In genomic region chr19:57546039-57546438, GRCm38 (mm10) we compare ENCODE assay signal across 17 mouse cellular contexts.
A peak's percentile ranks its signal among the peaks of the same experiment; 100 is the strongest.
DNase-seq lines count a peak whose midpoint lies in the region; ATAC-seq and TF ChIP-seq lines count a peak whose summit lies in the region.
"Had no signal": no experiment of that assay in that cellular context is flagged by ENCODE, and none has a peak within 500 bp of the region (broad histone marks: within the 10 kb centered on the region; RNA-seq: fewer than 3 reads in every experiment).

No protein-coding gene starts in this region.

- WGBS in midbrain, postnatal 0 days = 72% methylated on average over 2 of the region's 2 CpGs

- no peak overlapping the region for H3K4me3 ChIP-seq in left cerebral cortex, adult 2 months
- H3K4me3 ChIP-seq in midbrain, postnatal 0 days (ENCODE audit: low read depth, low read length) = no peak overlapping the region
- H3K4me3 ChIP-seq: embryonic facial prominence, embryonic 13.5 days; forebrain, embryonic 10.5 days; megakaryocyte, embryonic 14.5 days; neural tube, embryonic 15.5 days had no signal

- no peaks in the 10 kb centered on the region for H3K9me3 ChIP-seq in midbrain, postnatal 0 days (ENCODE audit: low read length)
- H3K9me3 ChIP-seq: embryonic facial prominence, embryonic 13.5 days; forebrain, embryonic 10.5 days; megakaryocyte, embryonic 14.5 days; neural tube, embryonic 15.5 days had no signal

- H3K4me2 ChIP-seq in midbrain, postnatal 0 days (ENCODE audit: low read depth, low read length, poor library complexity, severe bottlenecking) = no peak overlapping the region
- H3K4me2 ChIP-seq: embryonic facial prominence, embryonic 13.5 days; hindbrain, embryonic 14.5 days had no signal

- intact Hi-C loops in left cerebral cortex, adult 2 months (cut with DNase I) = no loop called here
- intact Hi-C loops in left cerebral cortex, postnatal 4 days (cut with DNase I) = no loop called here

- no peak overlapping the region for H3K9ac ChIP-seq in midbrain, postnatal 0 days (replicated peaks; ENCODE audit: low read length, poor library complexity, severe bottlenecking)
- H3K9ac ChIP-seq: embryonic facial prominence, embryonic 13.5 days; hindbrain, embryonic 14.5 days; liver, embryonic 14.5 days; neural tube, embryonic 15.5 days had no signal

- peak overlapping the region; percentile 57; the same call in 1 of the 2 replicates for H3K27ac ChIP-seq in left cerebral cortex, adult 2 months
- no peak overlapping the region for H3K27ac ChIP-seq in midbrain, postnatal 0 days (ENCODE audit: low read depth, low read length)
- H3K27ac ChIP-seq: embryonic facial prominence, embryonic 13.5 days; forebrain, embryonic 10.5 days; hindbrain, embryonic 14.5 days; liver, embryonic 14.5 days; neural tube, embryonic 15.5 days had no signal

- H3K36me3 ChIP-seq in midbrain, postnatal 0 days (ENCODE audit: insufficient read depth, low read length) = no peaks in the 10 kb centered on the region
- H3K36me3 ChIP-seq: embryonic facial prominence, embryonic 13.5 days; forebrain, embryonic 10.5 days; neural tube, embryonic 15.5 days had no signal

- no peak for TF ChIP-seq CTCF in left cerebral cortex, adult 2 months (IDR thresholded peaks at IDR 0.05)
- TF ChIP-seq CTCF in midbrain, postnatal 0 days (IDR thresholded peaks at IDR 0.05) = no peak

- H3K4me1 ChIP-seq in midbrain, postnatal 0 days (ENCODE audit: insufficient read depth, low read length) = peaks cover 7% of the 10 kb centered on the region; the same call in 1 of the 2 replicates

- no peak for DNase-seq in left cerebral cortex, adult 2 months (ENCODE audit: extremely low spot score in 1 of 2, low spot score in 2 of 2)
- DNase-seq in left cerebral cortex, postnatal 4 days = no peak
- peak; percentile 53 for DNase-seq in urinary bladder, postnatal 14 days (ENCODE audit: low spot score)
- DNase-seq in urinary bladder, postnatal 4 days (ENCODE audit: low spot score in 2 of 2) = no peak
- peak; percentile 8 for DNase-seq in lung, postnatal 14 days
- peak; percentile 43 for DNase-seq in yolk sac, embryonic 10.5 days (ENCODE audit: low spot score)
- no peak for DNase-seq in layer of hippocampus, adult 8-10 months (ENCODE audit: low spot score in 2 of 2)
- DNase-seq in midbrain, postnatal 0 days (ENCODE audit: low spot score) = no peak
- DNase-seq: cerebellum, adult 18-20 months; heart, adult 11 months; right cerebral cortex, adult 18-20 months had no signal

- no peaks in the 10 kb centered on the region for H3K27me3 ChIP-seq in midbrain, postnatal 0 days (ENCODE audit: insufficient read depth, low read length)

- no peak for ATAC-seq in midbrain, postnatal 0 days (ENCODE audit: low FRiP score)

Comparison
In these comparisons a context has a peak if more than half of its experiments do, and no peak if none do; other contexts are left out.
1. DNase-seq: peak in urinary bladder, postnatal 14 days (single experiment), lung, postnatal 14 days (single experiment) and yolk sac, embryonic 10.5 days (single experiment); none in left cerebral cortex, adult 2 months (0 of 2), left cerebral cortex, postnatal 4 days (single experiment), urinary bladder, postnatal 4 days (0 of 2), layer of hippocampus, adult 8-10 months (0 of 2) and midbrain, postnatal 0 days (single experiment).